Comparison of ENCODE assay signal across 19 mouse cellular contexts in the genomic region with DNA sequence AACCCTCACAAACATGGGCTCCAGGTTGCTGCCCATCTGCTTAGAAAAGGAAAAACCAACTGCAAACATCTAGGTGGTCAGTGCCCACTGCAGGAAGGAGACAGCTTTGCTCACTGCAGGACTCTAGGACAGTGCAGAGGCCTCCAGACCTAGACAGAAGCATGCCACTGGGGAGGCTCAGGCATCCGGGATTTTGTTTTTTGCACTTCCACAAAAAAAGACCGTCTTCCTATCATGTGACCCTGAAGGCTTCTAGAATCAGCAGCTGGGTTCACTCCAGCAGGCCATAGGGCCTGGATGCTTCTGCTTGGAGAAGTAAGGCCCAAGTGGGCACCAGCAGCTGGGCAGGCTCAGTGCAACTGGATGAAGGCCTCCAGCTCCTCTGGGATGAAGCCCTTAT.
"Had no signal": no experiment of that assay in that cellular context is flagged by ENCODE, and none has a peak within 500 bp of the region (broad histone marks: within the 10 kb centered on the region; RNA-seq: fewer than 3 reads in every experiment).

No protein-coding gene starts in this region.

- H3K36me3 ChIP-seq: midbrain, embryonic 10.5 days; midbrain, embryonic 12.5 days; neural tube, embryonic 13.5 days had no signal

- H3K4me3 ChIP-seq: midbrain, embryonic 10.5 days; midbrain, embryonic 12.5 days; myocyte; neural tube, embryonic 13.5 days; neural tube, embryonic 15.5 days had no signal

- H3K4me2 ChIP-seq: lung, embryonic 14.5 days; midbrain, embryonic 12.5 days; neural tube, embryonic 13.5 days; neural tube, embryonic 15.5 days had no signal

- ATAC-seq: midbrain, embryonic 16.5 days had no signal

- H3K27ac ChIP-seq: midbrain, embryonic 10.5 days; midbrain, embryonic 12.5 days; neural tube, embryonic 13.5 days; neural tube, embryonic 15.5 days had no signal

- H3K4me1 ChIP-seq: midbrain, embryonic 12.5 days; neural tube, embryonic 13.5 days; neural tube, embryonic 15.5 days had no signal

- H3K9me3 ChIP-seq: midbrain, embryonic 10.5 days; midbrain, embryonic 12.5 days; neural tube, embryonic 13.5 days; neural tube, embryonic 15.5 days had no signal

- DNase-seq: lung, adult 18-20 months; lung, embryonic 14.5 days; lung, postnatal 10 days; lung, postnatal 4 days; midbrain, embryonic 14.5 days; retina, postnatal 1 day; right cerebral cortex, adult 18-20 months; right cerebral cortex, postnatal 25 days; right cerebral cortex, postnatal 4 days; spleen, adult 18-20 months; thymus, adult 18-20 months; thymus, postnatal 14 days; thymus, postnatal 36 days had no signal

- H3K9ac ChIP-seq: lung, embryonic 14.5 days; midbrain, embryonic 12.5 days; neural tube, embryonic 13.5 days; neural tube, embryonic 15.5 days had no signal
